Mouse (Mus musculus) lung, postnatal 4 days (tissue): ENCODE results near the gene Rpl22l1.
A peak's percentile ranks its signal among the peaks of the same experiment; 100 is the strongest.
"Not testable (repeated sequence)": the region's sequence is repeated elsewhere in the genome, so short reads cannot be mapped to it uniquely, and the experiment has no call there.

Source experiments
- DNase-seq, 2 experiments: peaks; one replicate each; pipeline ENCODE4 v3.0.0; 2021

Gene Rpl22l1

DNA sequence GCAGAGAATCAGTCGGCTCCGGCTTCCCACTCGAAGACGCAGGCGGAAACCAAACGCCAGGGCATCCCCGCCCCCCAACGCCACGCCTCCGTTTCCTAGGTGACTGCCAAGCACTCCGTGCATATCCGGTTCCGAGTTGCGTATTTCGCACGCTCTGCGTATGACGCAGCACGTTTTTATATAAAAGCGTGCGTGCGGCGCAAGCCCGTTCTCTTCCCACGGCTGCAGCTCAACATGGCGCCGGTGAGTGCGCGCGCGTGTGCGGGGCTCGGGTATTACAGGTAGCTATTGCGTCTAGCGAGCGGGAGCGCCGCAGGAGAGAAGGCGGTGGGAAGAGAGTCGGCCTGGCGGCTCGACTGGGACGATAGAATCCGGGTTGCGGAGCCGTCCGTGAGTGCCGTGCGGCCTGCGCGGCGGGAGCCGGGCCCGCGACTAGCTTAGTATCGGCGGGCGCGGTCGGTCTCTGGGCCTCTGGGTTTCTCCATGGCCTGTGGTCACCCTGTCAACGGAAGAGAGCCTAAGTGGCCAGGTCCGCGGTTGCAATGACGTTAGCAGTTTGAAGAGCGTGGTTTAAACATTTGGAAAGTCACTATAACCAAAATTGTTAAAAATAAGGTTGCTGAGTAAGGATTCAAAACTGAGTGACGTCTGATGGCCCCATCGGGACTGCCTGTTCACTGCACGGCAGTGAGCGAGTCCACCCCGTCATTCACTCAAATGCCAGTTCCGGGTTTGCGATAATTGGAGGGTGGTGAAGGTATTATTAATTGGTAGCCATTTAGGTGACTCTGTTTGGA lies at the start of gene Rpl22l1:
Gene Rpl22l1 (plus strand): TSS at position 136 of the 797 bp plus-strand sequence.
- DNase-seq: peak; percentile 99

DNA sequence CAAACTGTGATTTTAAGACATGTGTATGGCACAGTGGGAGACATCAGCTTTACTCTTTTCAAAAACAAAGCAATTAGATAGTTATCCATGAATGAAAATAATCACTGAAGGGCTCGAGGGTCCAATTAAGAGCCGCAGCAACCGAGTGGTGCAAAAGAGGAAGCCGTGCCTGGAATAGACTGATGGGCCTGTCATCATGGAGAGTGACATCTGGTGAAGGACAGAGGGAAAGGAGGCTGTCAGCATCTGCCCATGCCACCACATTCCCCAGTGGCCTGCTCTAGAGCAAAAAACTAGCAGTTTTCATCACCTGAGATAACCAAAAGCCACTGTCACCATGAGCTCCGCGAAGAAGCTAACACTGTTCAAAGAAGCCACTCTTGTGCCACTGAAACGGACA lies 49.8 kb upstream of the Rpl22l1 start:
- no peak for DNase-seq

DNA sequence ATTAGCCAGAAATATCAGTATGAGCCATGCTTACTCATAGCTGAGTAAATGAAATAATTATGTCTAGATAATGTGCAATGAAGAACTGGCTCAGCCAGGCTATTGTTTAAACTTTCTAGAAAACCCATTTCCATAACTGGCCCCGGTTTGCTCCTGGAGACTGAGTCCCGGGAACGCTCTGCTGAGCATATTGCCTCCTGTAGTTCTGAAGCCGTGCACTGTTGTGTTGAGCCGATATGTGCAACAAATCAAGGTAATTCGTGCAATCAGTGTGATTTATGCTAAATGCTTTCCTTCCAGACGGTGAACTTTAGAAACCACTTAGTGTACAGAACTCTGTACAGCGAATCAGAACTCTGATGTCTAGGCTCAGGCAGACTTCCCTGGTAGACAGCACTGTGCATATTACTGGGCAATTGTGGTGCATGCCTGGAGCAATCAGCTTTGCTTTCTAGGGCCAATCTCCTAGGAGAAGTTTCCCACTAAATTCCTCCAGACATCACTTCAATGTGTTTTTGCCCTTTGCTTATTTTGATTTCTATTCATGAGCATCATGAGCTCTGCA lies 43.9 kb upstream of the Rpl22l1 start:
- no peak for DNase-seq

DNA sequence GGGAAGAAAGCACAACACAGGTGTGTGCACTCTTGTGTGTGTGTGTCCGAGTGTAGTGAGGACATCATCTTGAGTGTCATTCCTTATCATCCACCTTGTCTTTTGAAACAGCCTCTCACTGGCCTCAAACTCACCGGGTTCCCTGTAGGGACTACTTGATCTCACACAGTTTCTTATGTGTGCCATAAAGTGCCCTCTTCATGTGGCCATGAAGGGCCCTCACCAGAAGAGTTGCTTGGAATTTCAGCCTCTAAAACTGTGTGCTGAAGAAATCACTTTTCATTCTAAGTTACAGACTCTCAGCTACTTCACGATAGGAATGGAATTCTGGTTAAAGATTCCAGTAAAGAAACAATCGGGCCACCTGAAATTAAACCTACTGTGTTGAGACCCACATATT lies 38.3 kb upstream of the Rpl22l1 start:
- DNase-seq: peak; percentile 24 to 59

DNA sequence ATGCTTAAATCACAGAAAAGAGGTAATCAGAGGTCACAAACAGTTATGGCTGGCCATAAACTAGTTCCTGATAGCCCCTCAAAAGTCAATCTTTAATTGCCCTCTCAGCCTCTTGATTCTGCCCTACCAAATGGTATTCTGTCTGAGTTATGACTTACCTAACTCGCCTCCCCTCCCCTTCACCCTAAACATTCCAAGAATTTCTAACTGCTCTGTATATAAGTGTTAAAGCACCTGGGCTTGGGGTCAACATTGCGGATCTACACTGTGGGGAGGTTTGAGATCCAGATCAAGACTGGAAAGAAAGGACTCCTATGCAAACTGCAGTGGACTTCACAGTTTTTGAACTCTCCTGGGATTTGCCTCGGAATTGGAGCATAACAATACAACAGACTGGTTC lies 37.0 kb upstream of the Rpl22l1 start:
- DNase-seq: no peak

DNA sequence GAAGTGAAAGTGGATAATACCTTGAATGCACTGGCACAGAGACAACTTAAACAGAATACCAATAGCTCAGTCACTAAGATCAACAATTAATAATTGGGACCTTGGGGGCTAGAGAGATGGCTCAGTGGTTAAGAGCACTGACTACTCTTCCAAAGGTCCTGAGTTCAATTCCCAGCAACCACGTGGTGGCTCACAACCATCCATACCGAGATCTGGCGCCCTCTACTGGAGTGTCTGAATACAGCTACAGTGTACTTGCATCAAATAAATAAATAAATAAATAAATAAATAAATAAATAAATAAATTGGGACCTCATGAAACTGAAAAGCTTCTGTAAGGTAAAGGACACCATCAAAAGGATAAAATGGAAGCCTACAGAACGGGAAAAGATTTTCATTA lies 32.3 kb upstream of the Rpl22l1 start:
- not testable (repeated sequence) for DNase-seq

DNA sequence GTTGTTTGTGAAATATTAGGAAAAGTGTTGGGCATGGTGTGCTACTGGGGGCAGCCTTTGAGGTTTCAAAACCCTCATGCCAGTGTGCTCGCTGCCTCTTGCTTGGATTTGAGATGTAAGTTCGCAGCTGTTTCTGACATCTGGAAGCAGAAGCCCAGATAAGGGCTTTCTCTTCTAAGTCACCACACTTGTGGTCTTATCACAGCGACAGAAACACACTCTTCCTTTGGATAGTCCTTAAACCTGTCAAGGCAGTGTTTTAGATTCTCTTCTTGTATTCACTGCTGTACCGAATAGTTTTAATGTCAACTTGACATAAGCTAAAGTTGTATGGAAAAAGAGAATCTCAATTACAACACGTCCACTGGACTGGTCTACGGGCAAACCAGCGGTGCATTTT lies 29.9 kb upstream of the Rpl22l1 start:
- no peak for DNase-seq

DNA sequence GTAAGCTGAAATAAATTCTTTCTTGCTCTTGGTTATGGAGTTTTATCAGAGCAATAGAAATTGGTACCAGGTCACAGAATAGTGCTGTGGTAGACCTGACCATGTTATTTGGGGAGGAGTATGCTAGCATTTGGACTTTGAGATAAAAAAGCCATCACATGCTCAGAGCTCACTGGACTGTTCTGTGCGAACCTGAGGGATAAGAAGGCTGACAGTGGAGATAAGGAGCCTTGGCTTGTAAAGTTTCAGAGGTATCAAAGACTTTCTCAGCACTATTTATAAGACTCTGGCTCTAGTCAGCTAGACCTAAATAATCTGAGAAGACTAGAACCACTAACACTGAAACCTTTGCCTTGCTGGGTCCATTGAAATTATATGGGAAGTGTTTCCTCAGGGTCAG lies 29.3 kb upstream of the Rpl22l1 start:
- DNase-seq: no peak

DNA sequence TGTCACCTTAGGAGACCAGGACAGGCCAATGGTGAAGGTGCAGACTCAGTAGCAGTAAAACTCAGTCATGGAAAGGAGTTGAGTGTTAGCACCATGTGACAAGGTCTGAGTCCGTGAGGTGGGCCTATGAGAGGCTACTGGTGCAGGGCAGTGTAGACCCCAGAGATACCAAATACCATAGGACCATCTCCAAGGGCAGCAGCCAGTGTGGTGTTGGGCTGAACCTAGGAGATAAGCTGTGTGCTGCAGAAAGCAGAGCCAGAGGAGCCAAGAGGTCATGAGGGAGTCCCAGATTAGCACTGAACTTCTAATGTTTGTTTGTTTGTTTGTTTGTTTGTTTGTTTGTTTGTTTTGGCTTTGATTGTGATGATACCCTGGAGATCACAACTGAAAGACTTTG lies 28.7 kb upstream of the Rpl22l1 start:
- DNase-seq: no peak

DNA sequence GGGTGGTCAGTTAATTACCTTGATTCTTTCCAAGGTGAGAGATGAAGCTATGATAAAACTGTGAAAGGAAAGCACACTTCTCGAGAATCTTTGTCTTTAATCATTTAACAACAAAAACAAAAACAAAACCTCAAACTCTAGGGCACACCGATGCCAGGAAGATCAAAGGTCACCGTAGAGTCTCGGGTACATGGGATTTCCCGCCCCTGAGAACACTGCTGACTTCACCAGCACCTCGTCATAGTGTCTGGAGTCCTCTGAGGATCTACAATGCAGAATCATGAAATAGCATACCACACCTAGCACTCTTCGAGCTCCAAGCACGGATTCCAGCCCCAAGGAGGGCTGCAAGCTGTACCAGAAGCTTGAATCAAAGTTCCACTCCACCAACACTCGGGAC lies 24.7 kb upstream of the Rpl22l1 start:
- DNase-seq: no peak

DNA sequence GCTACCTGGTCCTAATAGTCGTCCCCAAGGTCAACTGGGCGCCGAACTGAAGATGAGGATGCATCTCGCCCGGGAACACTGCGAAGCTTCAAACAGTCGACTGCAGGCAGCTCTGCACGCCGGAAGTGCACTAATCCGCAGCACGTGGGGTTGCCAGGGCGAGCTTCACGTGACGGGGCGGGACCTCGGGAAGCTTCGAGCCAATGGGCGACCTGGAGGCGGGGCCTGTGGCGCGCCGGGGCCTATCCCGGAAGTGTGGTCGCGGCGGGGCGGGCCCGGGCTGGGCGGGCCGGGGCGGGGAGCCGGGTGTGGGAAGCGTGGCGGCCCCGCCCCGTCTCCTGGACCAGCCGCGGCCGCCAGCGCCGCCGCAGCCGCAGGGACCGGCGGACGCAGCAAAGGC lies 24.2 kb upstream of the Rpl22l1 start, which contains the start of gene Eif5a2:
Gene Eif5a2 (plus strand): TSS at position 283 of the 400 bp plus-strand sequence.
- peak; percentile 94 to 95 for DNase-seq

DNA sequence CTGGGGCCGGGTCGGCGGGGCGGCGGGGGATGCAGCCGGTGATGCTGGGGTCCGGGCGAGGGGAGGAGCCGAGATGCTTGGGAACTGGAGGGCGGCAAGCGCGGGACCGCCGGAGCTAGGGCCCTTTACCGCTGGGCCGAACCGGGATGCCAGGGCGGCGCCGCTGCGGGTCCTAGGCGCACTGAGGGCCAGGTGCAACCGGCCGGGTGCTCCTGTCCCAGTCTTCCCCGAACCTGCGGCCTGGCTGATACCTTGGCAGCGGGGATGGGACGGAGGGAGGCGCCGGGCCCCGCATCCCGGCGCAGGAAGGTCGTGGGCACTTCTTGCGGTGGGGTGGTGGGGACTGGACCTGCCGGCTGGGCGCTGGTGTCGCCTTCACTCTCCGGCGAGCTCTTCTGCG lies 23.8 kb upstream of the Rpl22l1 start:
- no peak for DNase-seq

DNA sequence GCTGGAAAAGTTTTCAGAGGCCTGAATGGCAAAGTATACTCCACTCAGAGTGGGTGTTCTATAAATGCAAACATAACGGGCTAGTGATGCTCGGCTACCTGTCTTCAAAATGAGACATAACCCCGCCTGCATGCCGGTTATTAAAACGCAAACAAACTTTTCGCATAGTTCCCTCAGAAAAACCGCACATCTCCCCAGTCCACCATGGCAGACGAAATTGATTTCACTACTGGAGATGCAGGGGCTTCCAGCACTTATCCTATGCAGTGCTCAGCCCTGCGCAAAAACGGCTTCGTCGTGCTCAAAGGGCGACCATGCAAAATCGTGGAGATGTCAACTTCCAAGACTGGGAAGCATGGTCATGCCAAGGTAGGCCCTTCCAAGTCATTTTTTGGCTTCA lies 23.4 kb upstream of the Rpl22l1 start:
- no peak for DNase-seq

DNA sequence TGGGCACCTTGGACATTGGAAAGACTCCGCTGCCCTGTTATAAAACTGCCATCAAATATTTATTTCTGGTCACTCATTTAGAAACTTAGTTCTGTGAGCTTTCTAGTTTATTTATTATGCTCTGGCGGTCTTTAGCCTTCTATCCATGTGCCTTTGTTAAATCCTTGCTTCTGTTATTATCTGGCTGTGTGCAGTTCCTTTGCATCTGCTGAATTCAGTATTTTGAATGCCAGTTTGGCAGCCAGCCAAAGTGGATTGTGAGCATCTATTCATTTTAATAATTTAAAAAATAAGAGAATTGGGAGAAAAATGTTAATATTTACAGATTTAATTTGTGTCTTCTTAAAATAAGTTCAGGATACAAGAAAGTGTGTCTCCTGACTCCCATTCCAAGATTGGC lies 21.1 kb upstream of the Rpl22l1 start:
- no peak for DNase-seq

DNA sequence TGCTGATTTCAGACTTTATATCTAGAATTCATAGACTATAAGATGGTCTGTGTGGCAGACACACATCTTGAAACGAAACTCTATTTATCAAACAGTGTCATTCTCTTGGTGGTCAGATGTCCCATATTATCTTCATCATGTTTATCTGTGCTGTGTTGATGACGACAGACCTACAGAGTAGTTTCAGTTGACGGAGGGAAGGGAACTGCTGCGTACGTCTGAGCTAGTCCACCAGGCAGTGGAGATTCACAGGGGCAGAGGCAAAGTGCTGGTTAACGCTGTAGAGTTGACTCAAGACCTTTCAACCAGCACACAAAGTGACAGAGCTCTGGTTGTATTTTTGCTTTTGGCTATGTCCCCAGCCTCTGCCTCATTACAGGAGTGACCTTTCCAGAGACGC lies 10.4 kb upstream of the Rpl22l1 start:
- DNase-seq: no peak

DNA sequence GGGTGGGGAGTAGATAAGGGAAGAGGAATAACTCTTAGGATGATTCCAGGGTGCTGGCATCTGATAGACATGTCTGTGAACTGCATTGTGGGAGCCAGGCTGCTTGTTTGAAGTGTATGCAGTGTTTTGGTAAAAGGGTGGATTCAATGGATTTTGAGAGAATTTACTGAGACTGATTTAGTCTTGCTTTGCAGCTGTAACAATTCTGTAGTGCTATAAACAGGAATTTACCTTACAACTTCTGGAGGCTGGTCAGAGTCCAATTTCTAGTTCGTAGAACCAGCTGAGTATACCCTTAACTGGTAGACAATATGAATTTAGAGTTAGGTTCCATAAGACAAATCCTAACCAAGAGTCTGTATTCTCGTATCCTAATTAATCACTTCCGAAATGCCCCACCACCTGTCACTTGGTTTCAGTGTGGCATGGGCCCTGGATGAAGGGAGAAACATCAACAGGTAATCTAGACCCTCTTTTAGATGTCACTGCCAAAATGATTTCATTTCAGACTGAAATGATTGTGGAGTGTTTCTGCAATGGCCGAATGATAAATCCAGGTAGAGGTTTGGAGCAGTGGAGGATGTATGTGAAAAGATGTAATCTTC lies 2.9 kb downstream of the Rpl22l1 start:
- no peak for DNase-seq

DNA sequence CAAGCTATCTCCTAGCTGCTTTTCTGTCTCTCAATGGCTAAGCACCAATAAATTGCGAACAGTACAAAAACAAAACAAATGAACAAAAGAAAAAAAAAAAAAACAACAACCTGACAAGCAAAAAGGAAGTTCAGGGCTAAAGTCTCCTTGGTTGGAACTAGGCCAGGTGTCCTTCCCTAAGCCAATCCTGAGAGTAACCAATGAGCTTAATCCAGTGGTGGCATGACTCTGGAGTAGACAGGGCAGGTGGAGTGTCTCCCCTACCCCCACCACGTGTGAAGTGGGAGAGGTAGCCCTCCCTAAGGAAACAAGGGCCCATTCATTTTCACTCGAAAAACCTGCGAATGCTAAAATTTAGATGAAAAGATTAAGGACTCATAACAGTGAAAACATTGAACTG lies 6.2 kb downstream of the Rpl22l1 start:
- DNase-seq: no peak

DNA sequence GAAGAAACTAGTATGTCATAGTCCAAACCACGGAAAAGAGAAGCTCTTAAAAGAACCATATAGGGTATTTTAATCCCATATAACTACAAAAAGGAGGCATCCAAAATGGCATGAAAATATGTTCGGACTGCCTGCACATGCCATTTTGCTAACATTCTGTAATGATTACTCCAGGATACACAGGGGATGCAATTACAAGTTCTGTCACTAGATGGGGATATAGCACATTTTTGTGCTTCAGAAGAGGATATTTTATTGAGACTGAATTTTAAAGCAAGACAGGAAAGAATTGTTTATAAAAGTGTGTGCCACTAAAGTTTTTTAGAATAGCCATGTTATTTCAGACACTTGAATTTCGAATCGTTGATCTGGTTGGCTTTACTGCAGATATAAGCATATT lies 9.1 kb downstream of the Rpl22l1 start:
- peak in 1 of 2 experiments; percentile 7 for DNase-seq

DNA sequence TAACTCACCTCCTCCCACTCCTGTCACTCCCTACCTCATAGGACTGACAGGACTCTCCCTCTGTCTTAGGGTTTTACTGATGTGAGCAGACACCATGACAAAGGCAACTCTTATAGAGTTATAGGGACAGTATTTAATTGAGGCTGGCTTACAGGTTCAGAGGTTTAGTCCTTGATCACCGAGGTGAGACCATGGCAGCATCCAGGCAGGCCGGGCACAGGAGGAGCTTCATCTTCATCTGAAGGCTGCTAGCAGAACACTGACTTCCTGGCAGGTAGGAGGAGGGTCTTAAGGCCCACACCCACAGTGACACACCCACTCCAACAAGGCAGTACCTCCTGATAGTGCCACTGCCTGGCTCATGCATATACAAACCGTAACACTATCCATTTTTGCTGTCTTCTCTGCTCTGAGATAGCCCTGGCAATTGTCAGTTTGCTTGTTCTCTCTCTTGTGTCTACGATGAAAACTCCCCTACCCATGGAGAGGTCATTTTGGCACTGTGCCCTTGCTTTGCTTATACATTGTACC lies 10.8 kb downstream of the Rpl22l1 start:
- no peak for DNase-seq

DNA sequence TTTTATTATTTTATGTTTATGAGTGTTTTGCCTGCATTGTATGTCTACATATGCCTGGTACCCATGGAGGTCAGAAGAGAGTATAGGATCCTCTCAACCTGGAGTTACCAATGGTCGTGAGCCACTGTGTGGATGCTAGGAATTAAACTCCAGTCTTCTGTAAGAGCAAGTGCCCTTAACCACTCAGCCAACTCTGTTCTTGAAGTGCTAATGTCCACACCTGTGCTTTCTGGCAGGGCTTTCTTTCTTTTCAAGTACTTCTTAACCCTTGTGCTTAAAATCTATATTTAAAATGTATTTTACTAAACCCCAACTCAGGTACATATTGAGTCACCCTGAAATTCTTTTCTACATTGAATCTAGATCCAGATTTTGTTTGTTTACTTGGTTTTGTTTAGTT lies 21.0 kb downstream of the Rpl22l1 start:
- DNase-seq: no peak

DNA sequence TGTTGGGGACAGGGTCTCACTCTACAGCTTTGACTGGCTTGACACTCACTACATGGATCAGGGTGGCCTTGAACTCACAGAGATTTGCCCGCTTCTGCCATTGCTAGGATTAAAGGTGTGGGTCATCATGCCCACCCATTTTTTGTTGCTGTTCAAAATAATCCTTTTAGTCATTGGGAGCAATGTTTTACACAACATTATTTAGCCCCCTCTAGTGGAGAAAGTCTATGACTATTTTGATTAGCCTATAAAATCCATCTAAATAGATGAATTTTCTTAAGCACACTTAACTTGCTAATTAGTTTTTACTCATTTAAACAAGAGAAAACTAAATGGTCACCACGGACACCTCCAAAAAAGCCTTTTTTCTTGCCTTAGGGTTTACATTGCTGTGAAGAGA lies 22.4 kb downstream of the Rpl22l1 start:
- DNase-seq: no peak

DNA sequence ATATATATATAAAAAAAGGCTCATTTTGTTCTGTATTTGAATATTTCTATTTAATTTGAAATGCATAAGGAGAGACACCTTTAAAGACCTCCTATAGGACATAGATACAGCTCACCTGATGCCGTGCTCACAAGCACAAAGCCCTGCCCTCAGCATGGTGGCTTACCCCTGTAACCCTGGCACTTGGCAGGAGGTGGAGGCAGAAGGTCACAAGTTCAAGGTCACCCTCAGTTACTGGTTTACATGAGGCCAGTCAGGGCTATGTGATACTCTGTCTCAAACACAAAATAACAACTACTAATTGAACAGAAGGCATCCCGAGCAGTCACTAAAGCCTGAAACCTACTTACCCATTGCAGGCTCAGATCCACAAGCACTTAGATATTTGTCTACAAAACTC lies 24.2 kb downstream of the Rpl22l1 start:
- no peak for DNase-seq

DNA sequence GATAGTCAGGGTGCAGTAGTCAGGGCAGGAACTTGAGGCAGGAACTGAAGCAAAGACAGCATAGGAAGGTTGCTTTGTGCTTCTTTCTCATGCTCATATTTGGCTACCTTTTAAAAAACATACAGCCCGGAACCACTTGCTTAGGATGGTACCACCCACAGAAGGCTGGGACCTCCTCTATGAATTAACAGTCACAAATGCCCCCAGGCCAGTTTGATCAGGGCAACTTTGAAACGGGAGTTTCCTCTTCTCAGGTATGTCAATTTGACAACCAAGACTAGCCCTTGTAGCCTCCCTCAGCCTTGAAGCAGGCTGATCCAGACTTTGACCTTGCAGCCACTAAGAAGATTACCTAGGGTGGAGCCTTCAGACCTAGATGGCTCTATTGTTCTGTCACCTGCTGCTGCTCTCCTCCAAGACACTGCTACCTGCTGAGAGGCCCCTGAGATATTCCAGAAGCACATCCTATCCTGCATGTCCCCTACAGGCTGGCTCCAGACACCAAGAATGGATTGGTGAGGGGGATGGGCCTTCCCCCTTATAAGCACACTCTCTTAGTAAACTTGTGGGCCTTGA lies 31.6 kb downstream of the Rpl22l1 start:
- no peak for DNase-seq
